Mouse (Mus musculus) left cerebral cortex, postnatal 10 days (tissue): ENCODE data around the gene Crygc. TPM values are rescaled to one million over a fixed set of nuclear protein-coding genes. Genes with fewer than 3 reads are reported as not detected.
"Not testable (repeated sequence)": the region's sequence is repeated elsewhere in the genome, so short reads cannot be mapped to it uniquely, and the experiment has no call there.

ENCODE experiments used
- DNase-seq, 2 experiments: peaks; one replicate each; pipeline ENCODE4 v3.0.0; 2021 to 2022; ENCODE audit warnings: low spot score in 2 of 2, mixed read lengths in 1 of 2; ENCODE audit errors: extremely low spot score in 1 of 2
- intact Hi-C: fragments of 180-260 bp; cut with DNase I; formaldehyde crosslinking; loops from one replicate; pipeline ENCODE4 v1.15.1; 2025
- total RNA-seq, 2 experiments: library from RNA; stranded (reverse); gene quantifications; 2 replicates each; pipeline ENCODE4 v1.2.3; 2021

The Crygc gene
- total RNA-seq, 2 experiments from 2014 or later: not detected

DNA sequence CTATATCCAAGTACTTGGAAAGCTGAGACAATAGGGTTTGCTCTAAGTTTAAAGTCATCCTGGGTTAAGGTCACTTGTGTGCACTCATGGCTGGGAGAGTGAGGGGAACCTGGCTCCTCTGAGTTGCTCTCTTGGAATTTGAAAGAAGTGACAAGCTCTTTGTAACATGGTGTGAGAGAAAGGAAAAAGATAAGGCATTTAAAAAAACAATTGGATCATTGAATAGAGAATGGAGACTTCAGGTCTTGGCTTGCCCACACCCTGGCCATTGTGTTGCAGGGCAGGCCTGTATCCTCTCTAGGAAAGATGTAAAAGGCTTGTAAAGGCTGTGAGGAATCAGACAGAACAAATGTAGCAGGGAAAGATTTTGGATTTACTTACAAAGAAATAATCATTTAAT lies 5.6 kb downstream of the Crygc start:
- intact Hi-C loops: no loop called here
- no peak for DNase-seq

DNA sequence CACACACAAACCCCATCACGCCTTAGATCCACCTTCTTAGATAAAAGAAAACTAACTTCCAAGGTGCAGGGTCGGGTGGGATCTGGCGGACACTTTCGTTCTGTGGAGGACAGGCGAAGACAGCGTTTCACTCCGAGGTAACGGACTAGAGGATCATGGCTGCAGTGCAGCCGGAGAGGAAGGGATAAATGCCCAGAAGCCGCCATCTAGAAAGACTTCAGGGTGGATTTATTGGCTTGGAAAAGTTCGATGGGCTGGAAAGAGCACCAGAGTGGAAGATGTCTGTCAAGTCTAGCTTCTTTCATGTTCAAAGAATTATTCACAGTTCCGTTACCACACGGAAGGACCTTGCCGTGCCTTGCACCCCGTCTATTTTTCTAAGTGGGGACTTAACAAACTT lies 9.3 kb downstream of the Crygc start:
- intact Hi-C loops: no loop called here
- DNase-seq: no peak

DNA sequence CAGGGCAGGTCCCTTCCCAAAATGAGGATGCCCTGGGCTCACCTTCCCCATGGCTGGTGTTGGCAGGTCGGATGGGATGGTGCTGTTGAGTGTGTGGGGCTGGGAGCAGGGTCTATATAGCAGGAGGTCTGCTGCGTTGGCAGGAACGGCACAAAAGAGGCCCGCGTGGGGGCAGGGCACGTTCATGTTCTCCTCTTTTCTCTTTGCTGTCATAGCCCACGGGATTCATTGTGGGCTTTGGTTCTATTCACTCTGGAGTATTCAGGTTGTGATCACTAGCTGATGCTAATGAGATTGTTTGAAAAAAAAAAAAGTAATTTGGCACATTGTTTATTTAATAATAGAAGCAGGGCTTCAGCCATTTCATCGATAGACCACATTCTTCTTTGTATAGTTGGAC lies 10.1 kb downstream of the Crygc start, which contains the start of gene Crygd:
Crygd (minus strand) TSS at position 101 of the 400 bp plus-strand sequence.
- intact Hi-C loops: no loop called here
- no peak for DNase-seq

DNA sequence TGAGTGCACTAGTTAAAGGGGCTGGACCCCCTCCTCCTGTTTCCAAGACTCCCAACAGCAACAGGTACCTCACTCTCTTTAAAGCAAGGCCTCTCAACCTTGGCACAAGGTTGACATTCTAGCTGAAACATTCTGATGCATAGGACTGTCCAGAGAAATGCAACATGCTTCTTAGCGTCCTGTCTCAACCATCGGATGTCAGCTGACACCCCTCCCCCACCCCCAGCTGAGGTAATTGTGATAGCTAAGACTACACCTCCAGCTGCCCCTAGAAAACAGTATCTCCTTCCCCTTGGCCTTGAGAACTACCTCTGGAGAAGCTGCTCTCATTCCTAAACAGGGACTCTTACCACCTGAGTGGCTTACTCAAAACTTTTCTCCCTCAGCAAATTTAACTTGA lies 21.3 kb downstream of the Crygc start:
- DNase-seq: no peak
- intact Hi-C loops: no loop called here

DNA sequence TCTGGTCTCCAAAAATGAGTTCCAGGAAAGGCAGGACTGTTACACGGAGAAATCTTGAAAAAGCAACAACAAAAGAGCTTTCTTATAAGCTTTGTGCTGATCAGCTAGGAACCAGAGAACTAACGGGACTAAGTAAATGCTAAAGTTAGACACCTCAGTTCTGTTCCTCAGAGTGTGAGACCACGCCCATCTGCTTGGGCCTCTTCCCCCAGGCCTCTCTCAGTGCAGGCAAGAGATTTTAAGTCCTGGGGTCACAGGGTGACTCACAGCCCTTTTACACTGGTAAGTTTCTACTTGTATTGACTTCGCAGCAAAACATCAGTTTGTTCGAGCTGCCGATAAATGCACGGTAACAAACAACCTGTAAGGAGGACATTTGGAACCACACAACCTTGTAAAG lies 21.8 kb downstream of the Crygc start:
- intact Hi-C loops: no loop called here
- no peak for DNase-seq

DNA sequence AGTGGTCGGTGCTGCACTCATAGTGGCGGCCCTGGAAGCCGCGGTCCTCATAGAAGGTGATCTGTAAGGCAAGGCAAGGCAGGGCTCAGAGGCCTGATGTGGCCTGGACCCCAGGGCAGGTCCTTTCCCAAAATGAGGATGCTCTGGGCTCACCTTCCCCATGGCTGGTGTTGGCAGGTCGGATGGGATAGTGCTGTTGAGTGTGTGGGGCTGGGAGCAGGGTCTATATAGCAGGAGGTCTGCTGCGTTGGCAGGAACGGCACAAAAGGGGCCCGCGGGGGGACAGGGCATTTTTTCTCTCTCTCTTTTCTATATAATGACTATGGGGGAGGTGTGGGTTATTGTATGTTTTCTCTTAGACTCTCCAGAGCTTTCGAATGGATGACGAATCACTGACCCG lies 22.5 kb downstream of the Crygc start, which contains the start of gene Cryge:
Cryge (minus strand) TSS at position 198 of the 400 bp plus-strand sequence.
- intact Hi-C loops, DNase-seq: not testable (repeated sequence)

DNA sequence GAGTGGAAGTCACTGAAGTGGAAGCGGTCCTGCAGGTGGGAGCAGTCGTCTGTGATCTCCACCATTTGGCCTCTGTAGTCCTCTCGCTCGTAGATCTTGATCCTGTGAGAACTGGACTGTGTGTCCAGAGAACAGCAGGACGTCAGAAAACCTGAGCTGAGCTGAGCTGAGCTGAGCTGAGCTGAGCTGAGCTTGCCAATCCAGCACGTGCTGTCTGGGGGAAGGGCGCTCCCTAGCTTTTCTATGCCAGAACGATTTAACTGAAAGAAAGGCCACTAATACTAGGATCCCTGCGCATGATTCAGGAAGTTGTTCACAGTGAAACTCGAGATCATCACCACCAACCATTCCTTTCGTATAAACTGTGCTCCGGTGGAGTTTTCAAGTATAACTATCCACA lies 24.7 kb downstream of the Crygc start:
- intact Hi-C loops: loop anchor here (5.0 kb wide), 2 partner anchors 114 to 129 kb away; no protein-coding TSS in a partner anchor
- peak; percentile 7 to 39 for DNase-seq

DNA sequence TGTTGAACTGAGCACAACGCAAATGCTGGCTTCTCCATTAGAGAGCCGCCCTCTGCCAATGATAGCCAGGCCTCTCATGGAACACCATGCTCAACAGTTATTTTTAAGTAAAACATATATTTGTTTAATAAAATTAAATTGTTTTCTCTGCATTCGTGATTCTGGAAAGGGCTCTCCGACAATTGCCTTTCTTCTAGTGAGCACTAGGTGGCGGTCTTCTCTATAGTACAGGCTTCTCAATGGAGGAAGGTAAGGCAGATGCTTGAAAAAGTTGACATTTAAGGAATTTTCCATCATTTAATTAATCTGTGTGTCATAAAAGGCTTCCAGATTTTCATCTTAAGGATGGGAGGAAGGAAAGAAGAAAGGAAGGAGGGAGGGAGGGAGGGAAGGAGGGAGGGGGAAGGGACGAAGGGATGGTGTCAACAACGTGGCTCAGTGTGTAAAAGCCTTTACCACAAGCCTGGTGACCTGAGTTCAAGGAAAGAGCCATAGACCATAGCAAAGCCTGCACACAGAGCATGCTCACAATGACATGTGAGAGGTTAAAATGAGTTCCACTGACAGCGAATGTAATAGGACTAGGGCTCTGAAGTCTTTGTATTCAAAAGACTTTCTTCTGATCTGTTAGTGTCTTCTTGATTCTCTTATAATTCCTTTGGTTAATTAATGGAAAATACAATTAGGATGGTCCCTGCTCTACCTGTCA lies 26.9 kb downstream of the Crygc start:
- peak in 1 of 2 experiments; percentile 28 for DNase-seq

DNA sequence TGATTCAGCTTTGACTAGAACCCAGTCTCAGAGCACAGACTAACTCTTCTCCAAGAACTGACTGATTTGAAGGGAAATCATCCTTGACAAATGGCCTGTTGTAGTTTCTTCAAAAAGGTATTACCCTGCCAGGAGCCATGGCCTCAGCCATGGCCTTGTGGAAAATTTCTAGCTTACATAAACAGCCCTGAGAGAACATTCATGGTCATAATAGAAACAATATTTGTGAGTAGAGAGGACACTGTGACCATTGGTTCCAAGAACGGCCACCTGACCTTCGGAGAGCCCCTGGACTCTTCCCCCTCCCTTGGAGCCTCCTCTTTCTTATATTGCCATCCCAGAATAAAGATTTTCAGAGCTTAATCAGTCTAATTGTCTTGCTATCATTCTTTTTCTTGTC lies 30.1 kb downstream of the Crygc start:
- intact Hi-C loops: no loop called here

More for the DNA sequence above, 26.9 kb downstream of the Crygc start:
- intact Hi-C loops: loop anchor here (5.0 kb wide), 2 partner anchors 116 to 131 kb away; no protein-coding TSS in a partner anchor

DNA sequence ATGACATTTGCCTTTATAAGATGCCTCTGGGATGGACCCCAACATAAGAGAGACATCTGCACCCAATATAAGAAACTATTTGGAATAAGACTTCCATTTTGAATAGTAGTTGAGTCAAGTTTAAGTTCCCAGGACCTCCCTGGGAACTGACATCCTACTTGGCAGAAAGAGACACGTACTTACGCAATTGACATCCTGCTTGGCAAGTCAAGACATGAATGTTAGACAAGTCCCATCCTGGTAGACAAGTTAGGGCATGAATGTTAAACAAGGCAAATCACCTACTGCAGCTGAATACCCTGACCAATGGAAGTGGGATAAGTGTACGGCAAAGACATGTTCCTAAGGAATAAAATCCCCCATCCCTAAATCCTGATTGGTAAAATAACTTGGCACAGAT lies 31.7 kb downstream of the Crygc start:
- intact Hi-C loops: no loop called here
- no peak for DNase-seq

More for the DNA sequence above, 30.1 kb downstream of the Crygc start:
- DNase-seq: no peak

DNA sequence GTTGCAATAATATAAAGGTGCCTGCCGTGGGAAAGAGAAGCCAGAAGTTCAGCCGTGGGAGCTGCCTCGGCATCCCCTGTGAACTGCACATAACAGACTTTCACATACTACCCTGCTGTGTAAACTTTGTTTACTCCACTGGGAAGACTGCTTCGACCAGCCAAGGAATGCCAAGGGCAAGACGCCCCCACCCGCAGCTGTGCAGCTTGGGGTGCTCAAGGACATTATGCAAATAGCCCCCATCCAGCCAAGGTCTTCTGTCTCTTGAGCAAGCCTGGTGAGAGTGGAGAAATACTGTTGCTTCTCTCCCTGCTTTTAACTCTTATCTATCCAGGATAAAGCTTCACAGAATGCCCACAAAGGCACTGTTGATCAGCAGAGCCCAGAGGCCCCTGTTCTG lies 32.7 kb downstream of the Crygc start:
- DNase-seq: peak in 1 of 2 experiments; percentile 47
- intact Hi-C loops: no loop called here

DNA sequence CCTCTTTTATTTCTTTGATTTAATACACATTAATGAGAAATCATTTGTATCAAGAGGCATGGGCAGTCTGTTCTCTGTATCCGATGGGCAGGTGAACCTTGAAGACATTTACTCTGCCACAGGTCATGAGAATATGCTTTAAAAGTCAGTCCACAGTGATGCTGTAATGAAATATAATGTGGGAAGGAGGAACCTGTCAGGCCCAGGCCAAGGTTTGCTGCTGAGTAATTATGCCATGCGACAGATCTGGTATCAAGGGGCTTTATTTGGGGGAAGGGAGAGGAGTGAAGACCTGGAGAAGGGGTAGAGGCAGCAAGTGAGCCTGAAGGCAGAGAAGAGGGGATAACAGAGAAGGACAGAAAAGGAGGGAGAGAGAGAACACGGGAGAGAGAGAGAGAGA lies 33.8 kb downstream of the Crygc start:
- no peak for DNase-seq
- intact Hi-C loops: no loop called here

DNA sequence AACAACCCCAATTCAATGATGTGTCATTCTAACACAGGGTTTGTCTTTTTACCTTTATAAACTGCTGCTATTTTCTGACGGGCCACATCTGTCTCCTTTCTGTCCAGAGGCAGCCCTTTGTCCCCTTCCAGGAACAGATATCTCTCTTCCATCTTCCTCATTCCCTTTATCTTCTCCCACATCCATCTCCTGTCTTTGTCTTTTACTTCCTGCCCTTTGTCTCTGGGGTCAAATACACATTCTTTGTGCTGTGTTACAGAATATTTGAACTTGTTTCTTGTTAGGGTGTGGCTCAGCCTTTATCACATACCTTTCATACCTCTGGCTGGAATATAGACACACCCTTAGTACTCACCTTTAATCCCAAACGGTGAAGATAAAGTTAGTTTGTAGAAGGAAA lies 35.9 kb downstream of the Crygc start:
- no peak for DNase-seq
- intact Hi-C loops: no loop called here

DNA sequence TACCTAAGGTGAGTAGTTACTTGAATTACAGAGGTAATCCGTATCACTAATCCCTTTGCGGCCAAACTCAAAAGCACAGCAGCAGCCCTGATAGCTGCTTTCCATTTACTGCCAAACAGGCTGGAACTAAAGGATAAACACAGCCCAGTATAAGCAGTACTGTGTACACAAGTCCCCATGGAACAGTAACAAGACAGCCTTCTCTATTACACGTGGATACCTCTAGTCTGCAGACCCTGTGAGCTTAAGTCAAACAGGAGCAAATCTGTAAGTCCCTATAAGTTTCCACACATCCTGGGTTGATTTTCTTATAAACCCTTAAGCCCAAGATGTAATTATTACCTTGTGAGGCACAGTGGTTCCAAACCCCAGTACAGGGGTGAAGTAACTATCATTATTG lies 38.0 kb downstream of the Crygc start:
- DNase-seq: no peak
- intact Hi-C loops: no loop called here

DNA sequence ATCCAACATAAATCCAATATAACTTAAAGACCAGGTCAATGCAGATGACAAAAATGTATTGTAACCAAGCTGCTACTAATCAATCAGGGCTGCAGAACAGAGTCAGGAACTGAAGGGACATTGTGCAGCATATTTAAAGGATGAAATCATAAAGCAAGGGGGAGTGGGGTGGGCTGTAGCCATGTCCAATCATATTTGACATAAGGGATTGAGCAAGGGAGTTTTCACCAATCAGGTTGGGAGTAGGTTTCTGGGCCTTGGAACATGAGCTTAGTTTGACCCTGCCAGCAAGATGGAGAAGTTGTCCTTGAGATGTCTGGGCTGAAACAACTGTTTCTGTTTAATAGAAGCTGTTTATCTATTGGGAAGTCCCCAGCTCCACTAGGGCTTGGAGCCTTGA lies 40.8 kb downstream of the Crygc start, which contains the start of gene Akr1cl:
Akr1cl (minus strand) TSS at position 119 of the 400 bp plus-strand sequence.
- no peak for DNase-seq

DNA sequence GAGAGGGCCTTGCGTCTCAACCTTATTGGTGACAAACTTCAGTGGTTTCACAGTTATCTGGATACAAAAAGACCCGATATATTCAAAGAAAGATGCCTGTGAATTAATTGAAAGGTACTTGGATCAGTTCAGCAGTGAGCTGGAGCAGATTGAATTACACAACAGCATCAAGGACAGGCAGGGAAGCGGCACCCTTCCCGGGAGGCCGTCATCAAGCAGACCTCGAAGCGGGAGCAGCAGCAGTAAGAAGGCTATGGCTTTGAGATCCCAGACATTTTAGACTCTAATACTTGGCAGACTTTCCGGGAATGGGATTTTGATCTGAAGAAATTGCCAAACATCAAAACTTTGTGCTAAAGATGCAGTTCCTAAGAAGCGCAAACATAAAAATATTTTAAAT lies 45.3 kb downstream of the Crygc start:
- intact Hi-C loops: no loop called here
- DNase-seq: no peak

More for the DNA sequence above, 40.8 kb downstream of the Crygc start, which contains the start of gene Akr1cl:
- intact Hi-C loops: no loop called here

Other genes with a start within 250 kb of the Crygc start
- 10 to 100 TPM; 27.1 to 32.2 TPM for gene Plekhm3, start 116.9 kb downstream of the Crygc start, total RNA-seq
- not detected for gene Akr1cl, start 40.9 kb downstream of the Crygc start, total RNA-seq
- not detected for gene Cryge, start 22.5 kb downstream of the Crygc start, total RNA-seq
- not detected for gene Crygd, start 10.2 kb downstream of the Crygc start, total RNA-seq
- gene Crygb, start 8.6 kb upstream of the Crygc start, total RNA-seq: not detected
- gene Cryga, start 29.7 kb upstream of the Crygc start, total RNA-seq: 1 to 10 TPM in 1 of 2 experiments, under 1 TPM in 1; 0.67 to 2.5 TPM
- 1 to 10 TPM; 1.4 to 1.7 TPM for gene Gm28845, start 45.9 kb upstream of the Crygc start, total RNA-seq
- 10 to 100 TPM; 15.1 to 18.3 TPM for gene D630023F18Rik, start 49.5 kb upstream of the Crygc start, total RNA-seq
- 100 to 1,000 TPM; 119 to 143 TPM for gene Idh1, start 112.8 kb upstream of the Crygc start, total RNA-seq
- gene Pikfyve, start 113.0 kb upstream of the Crygc start, total RNA-seq: 10 to 100 TPM; 39.9 to 42.3 TPM
- gene Pth2r, start 208.4 kb upstream of the Crygc start, total RNA-seq: 1 to 10 TPM; 3.3 to 4.4 TPM